Mouse (Mus musculus): Measurements from ENCODE around the gene Dcun1d3. TPM values are rescaled to one million over a fixed set of nuclear protein-coding genes. Genes with fewer than 3 reads are reported as not detected.

Dcun1d3 gene
- polyA plus RNA-seq, 1 experiment from 2014 or later = 11.3 TPM

DNA sequence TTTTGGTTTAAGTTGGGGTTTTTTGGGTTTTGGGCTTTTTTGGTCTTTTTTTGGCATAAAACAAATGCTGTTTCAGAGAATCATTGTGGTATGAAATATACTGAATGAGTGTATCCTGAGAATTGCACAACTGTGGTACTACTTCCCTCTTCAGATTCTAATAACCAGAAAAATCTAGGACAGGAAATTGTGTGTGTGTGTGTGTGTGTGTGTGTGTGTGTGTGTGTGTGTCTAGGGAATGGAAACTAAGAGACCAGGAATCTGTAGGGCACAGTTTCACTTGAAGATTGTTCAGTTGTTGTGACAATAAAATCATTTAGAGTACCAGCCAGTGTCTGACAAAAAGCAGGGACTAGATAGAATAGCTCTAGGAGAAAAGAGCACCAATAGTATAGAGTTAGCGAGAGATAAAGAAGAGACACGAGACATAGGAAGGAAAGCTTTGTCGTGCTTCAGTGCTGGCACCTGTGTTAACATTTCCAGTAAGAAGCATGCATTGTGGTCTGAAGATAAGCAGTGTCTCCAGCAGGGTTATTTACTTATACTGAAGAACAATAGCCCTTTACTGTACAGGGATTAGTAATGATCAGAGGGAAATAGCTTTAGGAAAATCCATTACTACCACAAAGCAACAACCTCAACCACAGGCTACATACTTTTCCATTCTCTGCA, 3.4 kb upstream of the Dcun1d3 start:
- Histone ChIP-seq H3K27ac (no peak overlapping the region), H3K27me3 (ENCODE audit: control insufficient read depth, insufficient read depth, low read length) (no peaks in the 10 kb centered on the region), H3K4me3 (replicated peaks; ENCODE audit: low read length) (no peak overlapping the region), H3K36me3 (replicated peaks; ENCODE audit: control insufficient read depth, insufficient read depth) (no peaks in the 10 kb centered on the region), H3K9ac (no peak overlapping the region), H3K4me1 (replicated peaks; ENCODE audit: control insufficient read depth, insufficient read depth, low read length) (peaks cover 13% of the 10 kb centered on the region), H3K4me2 (replicated peaks) (no peak overlapping the region), H3K9me3 (ENCODE audit: control insufficient read depth, low read length) (no peaks in the 10 kb centered on the region)
- DNase-seq (ENCODE audit: low spot score) (no peak), ATAC-seq (ENCODE audit: low FRiP score) (no peak)
- WGBS = 82% methylated on average over 3 of the region's 3 CpGs

DNA sequence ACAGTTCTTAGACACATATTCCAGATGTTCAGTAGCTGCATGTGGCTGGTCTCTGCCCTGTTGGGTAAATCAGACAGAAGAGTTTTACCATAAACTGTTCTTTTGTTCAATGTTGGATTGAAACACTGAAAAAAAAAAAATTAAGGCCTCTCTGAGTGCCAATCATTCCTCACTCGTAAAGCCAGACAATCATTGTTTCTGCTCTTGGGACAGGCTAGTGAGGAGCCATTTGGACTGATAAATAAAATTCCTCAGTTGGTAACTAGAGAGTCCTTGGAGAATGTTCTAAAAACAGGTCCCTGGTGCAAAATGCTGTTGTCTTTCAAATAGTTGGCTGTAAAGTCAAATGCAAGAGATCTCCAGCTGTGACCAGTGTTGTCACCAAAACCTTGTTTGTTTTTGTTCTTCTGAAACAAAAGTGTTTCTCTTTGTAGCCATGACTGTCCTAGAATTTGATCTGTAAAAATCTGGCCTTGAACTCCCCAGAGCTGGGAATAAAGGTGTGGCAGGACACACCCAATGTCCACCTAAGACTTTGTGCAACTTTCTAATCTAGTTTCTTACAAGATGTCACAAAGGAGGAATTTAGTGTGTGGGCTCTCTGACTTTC, 2.3 kb upstream of the Dcun1d3 start:
- no peak for DNase-seq (ENCODE audit: low spot score)

DNA sequence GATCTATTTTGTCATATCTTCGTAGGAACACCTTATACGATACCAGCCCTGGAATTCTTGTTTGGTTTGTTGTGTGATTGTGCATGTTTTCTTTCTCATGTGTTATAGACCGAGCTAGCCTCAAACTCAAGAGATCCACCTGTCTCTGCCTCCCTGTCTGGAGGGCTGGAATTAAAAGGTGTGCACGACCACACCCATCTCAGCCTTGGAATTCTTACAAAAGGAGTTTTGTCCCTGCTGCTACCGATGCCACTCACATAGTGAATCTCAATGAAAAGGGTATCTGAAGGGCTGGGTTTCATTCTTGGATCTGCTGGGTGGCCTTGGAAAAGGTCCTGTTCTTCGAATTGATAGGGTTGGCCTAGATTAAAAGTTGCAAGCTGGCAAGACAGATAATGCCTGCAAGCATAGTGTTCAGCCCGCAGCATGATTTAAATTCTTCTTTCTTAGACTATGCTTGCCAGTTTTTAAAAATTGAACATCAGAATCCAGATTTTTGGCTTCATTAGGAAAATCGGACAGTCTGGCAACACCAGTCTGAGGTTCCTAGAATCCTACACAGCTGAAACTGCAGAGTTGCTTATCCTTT, 1.5 kb upstream of the Dcun1d3 start:
- H3K9ac ChIP-seq = no peak overlapping the region
- H3K4me2 ChIP-seq (replicated peaks) = no peak overlapping the region
- no peaks in the 10 kb centered on the region for H3K36me3 ChIP-seq (replicated peaks; ENCODE audit: control insufficient read depth, insufficient read depth)
- no peak overlapping the region for H3K4me3 ChIP-seq (replicated peaks; ENCODE audit: low read length)
- H3K27ac ChIP-seq = no peak overlapping the region
- WGBS = 93% methylated on average over 8 of the region's 8 CpGs
- DNase-seq (ENCODE audit: low spot score) (no peak), ATAC-seq (ENCODE audit: low FRiP score) (no peak)
- peaks cover 29% of the 10 kb centered on the region for H3K4me1 ChIP-seq (replicated peaks; ENCODE audit: control insufficient read depth, insufficient read depth, low read length)
- H3K9me3 ChIP-seq (ENCODE audit: control insufficient read depth, low read length) = no peaks in the 10 kb centered on the region
- no peaks in the 10 kb centered on the region for H3K27me3 ChIP-seq (ENCODE audit: control insufficient read depth, insufficient read depth, low read length)

More for the DNA sequence above, 2.3 kb upstream of the Dcun1d3 start:
- no peak for ATAC-seq (ENCODE audit: low FRiP score)
- Histone ChIP-seq H3K9me3 (ENCODE audit: control insufficient read depth, low read length) (no peaks in the 10 kb centered on the region), H3K4me2 (replicated peaks) (no peak overlapping the region), H3K27me3 (ENCODE audit: control insufficient read depth, insufficient read depth, low read length) (no peaks in the 10 kb centered on the region), H3K27ac (no peak overlapping the region), H3K36me3 (replicated peaks; ENCODE audit: control insufficient read depth, insufficient read depth) (no peaks in the 10 kb centered on the region), H3K9ac (no peak overlapping the region), H3K4me3 (replicated peaks; ENCODE audit: low read length) (no peak overlapping the region), H3K4me1 (replicated peaks; ENCODE audit: control insufficient read depth, insufficient read depth, low read length) (peaks cover 25% of the 10 kb centered on the region)
- WGBS = 56% methylated on average over 1 of the region's 1 CpGs

DNA sequence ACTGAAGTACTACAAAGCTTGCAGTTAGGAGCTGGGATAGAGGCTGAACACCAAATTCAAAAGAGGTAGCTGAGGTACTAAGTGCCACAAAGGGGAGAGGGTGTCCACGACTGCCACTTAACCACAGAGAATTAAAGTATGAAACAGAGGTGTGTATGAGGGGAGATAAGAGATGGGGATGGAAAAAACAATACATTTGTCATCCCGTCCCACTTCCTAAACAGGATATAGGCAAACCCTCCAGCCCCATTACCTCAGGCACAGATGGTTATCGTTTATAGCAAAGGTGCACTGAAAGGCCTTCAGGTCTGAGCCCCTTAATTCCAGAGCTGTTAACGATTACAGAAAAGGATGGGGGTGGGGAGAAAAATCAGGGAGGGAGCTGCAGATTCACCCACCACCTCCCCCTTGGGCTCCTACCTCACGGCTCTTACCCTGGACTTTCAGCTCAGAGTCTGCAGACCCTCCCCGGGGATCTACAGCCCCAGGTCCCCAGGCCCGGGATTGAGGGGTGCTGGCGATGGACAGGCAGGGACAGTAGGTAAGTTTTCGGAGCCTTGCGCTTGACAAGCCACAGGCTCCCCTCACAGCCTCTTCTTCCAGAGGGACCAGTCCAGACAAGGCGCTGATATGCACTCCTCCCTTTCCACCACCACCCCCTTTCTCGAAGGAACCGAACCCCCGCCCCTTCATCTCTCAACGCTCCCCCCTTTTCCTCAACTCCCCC, 1.1 kb downstream of the Dcun1d3 start:
- Histone ChIP-seq H3K27me3 (ENCODE audit: control insufficient read depth, insufficient read depth, low read length) (no peaks in the 10 kb centered on the region), H3K9ac (peak overlapping the region; percentile 87), H3K4me2 (replicated peaks) (peak overlapping the region; percentile 59), H3K4me3 (replicated peaks; ENCODE audit: low read length) (peak overlapping the region; percentile 72), H3K36me3 (replicated peaks; ENCODE audit: control insufficient read depth, insufficient read depth) (no peaks in the 10 kb centered on the region), H3K27ac (peak overlapping the region; percentile 98), H3K9me3 (ENCODE audit: control insufficient read depth, low read length) (no peaks in the 10 kb centered on the region), H3K4me1 (replicated peaks; ENCODE audit: control insufficient read depth, insufficient read depth, low read length) (peaks cover 29% of the 10 kb centered on the region)
- 2% methylated on average over 15 of the region's 15 CpGs for WGBS
- ATAC-seq (ENCODE audit: low FRiP score) = no peak; the same call in 1 of the 2 replicates
- DNase-seq (ENCODE audit: low spot score) = no peak

DNA sequence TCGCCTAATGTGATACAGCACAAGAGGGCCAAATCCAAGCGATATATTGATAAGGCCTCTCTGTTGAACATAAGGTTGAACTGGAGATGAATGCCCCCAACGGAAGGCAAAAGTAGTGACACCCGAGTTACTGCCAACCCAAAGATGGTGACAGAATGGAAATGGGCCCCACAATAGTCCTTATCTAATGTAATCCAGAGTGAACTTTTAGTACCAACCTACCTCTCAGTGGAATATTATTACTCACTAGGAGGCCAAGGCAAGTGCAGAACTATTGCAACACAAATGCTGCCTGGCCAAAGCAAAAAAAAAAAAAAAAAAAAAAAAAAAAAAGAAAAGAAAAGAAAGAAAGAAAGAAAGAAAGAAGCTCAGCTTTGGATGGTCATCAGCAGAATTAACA, 3.4 kb downstream of the Dcun1d3 start:
- Histone ChIP-seq H3K9ac (no peak overlapping the region), H3K9me3 (ENCODE audit: control insufficient read depth, low read length) (no peaks in the 10 kb centered on the region), H3K27ac (no peak overlapping the region), H3K4me1 (replicated peaks; ENCODE audit: control insufficient read depth, insufficient read depth, low read length) (peaks cover 29% of the 10 kb centered on the region), H3K4me3 (replicated peaks; ENCODE audit: low read length) (no peak overlapping the region), H3K4me2 (replicated peaks) (0 out of 2 replicates have a peak overlapping the region, but pooled peaks have one; percentile 59), H3K36me3 (replicated peaks; ENCODE audit: control insufficient read depth, insufficient read depth) (no peaks in the 10 kb centered on the region), H3K27me3 (ENCODE audit: control insufficient read depth, insufficient read depth, low read length) (no peaks in the 10 kb centered on the region)
- no peak for DNase-seq (ENCODE audit: low spot score)
- no peak for ATAC-seq (ENCODE audit: low FRiP score)
- WGBS = 93% methylated on average over 4 of the region's 4 CpGs

DNA sequence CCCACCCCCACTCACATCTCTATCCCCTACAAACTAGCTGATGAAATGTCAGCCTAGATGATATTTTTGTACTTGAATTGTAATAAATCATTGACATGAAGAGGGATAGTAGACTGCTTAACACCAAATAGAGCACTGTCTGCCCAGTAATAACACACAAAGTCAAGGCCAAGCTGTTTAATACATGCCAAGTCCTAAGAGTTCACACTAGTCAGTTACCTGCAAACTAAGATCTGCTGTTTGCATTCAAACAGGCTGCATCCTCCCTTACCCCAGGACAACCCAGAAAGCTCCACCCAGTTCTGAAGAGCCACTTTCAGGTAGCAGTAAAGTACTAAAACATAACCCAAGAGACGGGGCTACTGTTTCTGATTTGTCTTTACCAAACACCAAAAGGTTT, 3.9 kb downstream of the Dcun1d3 start:
- H3K36me3 ChIP-seq (replicated peaks; ENCODE audit: control insufficient read depth, insufficient read depth) = no peaks in the 10 kb centered on the region
- WGBS = 95% methylated on average over 1 of the region's 1 CpGs

DNA sequence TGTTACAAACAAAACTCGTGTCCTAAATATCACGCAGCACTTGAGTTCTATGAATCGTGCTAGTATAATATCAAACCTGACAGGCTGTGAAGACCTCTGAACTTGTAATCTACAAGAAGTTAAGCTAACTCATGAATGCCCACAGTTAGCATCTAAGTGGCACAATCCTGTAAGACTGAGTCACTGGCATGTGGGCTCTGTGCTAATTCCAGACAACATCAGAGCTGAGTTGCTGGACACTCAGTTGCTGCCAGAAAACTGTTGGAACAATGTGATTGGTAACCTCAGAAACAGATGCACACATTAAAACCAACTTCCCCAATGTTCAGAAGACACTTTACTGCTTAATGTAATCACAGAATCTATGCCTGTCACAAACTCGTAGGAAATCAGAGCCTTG, 8.2 kb downstream of the Dcun1d3 start:
- Histone ChIP-seq H3K4me2 (replicated peaks) (no peak overlapping the region), H3K4me1 (replicated peaks; ENCODE audit: control insufficient read depth, insufficient read depth, low read length) (no peaks in the 10 kb centered on the region), H3K27ac (no peak overlapping the region), H3K9ac (no peak overlapping the region), H3K4me3 (replicated peaks; ENCODE audit: low read length) (no peak overlapping the region), H3K27me3 (ENCODE audit: control insufficient read depth, insufficient read depth, low read length) (no peaks in the 10 kb centered on the region), H3K36me3 (replicated peaks; ENCODE audit: control insufficient read depth, insufficient read depth) (no peaks in the 10 kb centered on the region), H3K9me3 (ENCODE audit: control insufficient read depth, low read length) (no peaks in the 10 kb centered on the region)
- WGBS = 96% methylated on average over 4 of the region's 4 CpGs
- no peak for ATAC-seq (ENCODE audit: low FRiP score)
- DNase-seq (ENCODE audit: low spot score) = no peak

More for the DNA sequence above, 3.9 kb downstream of the Dcun1d3 start:
- H3K4me2 ChIP-seq (replicated peaks) = no peak overlapping the region
- no peaks in the 10 kb centered on the region for H3K27me3 ChIP-seq (ENCODE audit: control insufficient read depth, insufficient read depth, low read length)
- no peaks in the 10 kb centered on the region for H3K9me3 ChIP-seq (ENCODE audit: control insufficient read depth, low read length)
- H3K4me3 ChIP-seq (replicated peaks; ENCODE audit: low read length) = no peak overlapping the region
- H3K27ac ChIP-seq = no peak overlapping the region
- DNase-seq (ENCODE audit: low spot score) = no peak
- ATAC-seq (ENCODE audit: low FRiP score) = no peak
- H3K4me1 ChIP-seq (replicated peaks; ENCODE audit: control insufficient read depth, insufficient read depth, low read length) = peaks cover 25% of the 10 kb centered on the region
- H3K9ac ChIP-seq = no peak overlapping the region

DNA sequence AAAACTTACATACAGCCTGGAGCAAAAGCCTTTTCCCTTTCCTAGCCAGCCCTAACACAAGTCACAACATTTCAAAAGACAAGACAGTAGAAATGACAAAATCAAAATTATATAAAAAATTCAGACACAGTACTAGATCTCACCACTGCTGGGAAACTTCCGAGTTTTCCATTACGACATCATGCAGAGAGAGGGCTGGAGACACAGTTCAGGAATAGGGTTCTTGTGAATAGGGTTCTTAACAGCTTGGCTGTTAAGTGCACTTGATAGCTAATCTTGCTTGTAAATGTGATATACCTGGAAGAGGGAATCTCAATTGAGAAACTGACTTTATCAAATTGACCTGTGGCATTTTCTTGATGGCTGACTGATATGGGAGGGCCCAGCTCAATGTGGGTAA, 14.9 kb downstream of the Dcun1d3 start:
- Histone ChIP-seq H3K9ac (no peak overlapping the region), H3K27me3 (ENCODE audit: control insufficient read depth, insufficient read depth, low read length) (no peaks in the 10 kb centered on the region), H3K4me3 (replicated peaks; ENCODE audit: low read length) (no peak overlapping the region), H3K9me3 (ENCODE audit: control insufficient read depth, low read length) (no peaks in the 10 kb centered on the region), H3K4me2 (replicated peaks) (no peak overlapping the region), H3K36me3 (replicated peaks; ENCODE audit: control insufficient read depth, insufficient read depth) (peaks cover 12% of the 10 kb centered on the region; the same call in 1 of the 2 replicates), H3K4me1 (replicated peaks; ENCODE audit: control insufficient read depth, insufficient read depth, low read length) (no peaks in the 10 kb centered on the region), H3K27ac (no peak overlapping the region)
- 97% methylated on average over 2 of the region's 2 CpGs for WGBS
- ATAC-seq (ENCODE audit: low FRiP score) = no peak
- no peak for DNase-seq (ENCODE audit: low spot score)

DNA sequence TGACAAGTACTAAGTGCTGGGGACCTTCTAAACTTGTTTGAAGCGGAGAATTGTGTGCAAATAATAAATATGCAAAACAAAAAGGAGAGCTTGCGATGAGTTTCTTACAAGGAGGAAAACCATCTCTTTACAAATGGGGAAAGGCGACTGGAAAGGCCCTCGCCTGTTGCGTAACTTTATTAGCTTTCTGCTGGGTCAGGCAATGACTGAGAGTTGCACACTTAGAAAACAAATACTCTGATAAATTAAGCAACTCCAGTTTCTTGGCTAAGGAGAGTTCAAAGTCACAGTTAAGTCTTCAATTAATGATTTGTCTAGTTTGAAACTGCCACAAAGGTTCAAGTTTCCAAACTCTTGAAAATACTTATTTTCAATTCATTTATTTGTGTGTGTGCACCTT, 15.8 kb downstream of the Dcun1d3 start:
- Histone ChIP-seq H3K9me3 (ENCODE audit: control insufficient read depth, low read length) (no peaks in the 10 kb centered on the region), H3K27me3 (ENCODE audit: control insufficient read depth, insufficient read depth, low read length) (no peaks in the 10 kb centered on the region), H3K27ac (no peak overlapping the region), H3K4me1 (replicated peaks; ENCODE audit: control insufficient read depth, insufficient read depth, low read length) (no peaks in the 10 kb centered on the region), H3K4me2 (replicated peaks) (no peak overlapping the region), H3K36me3 (replicated peaks; ENCODE audit: control insufficient read depth, insufficient read depth) (peaks cover 12% of the 10 kb centered on the region; the same call in 1 of the 2 replicates), H3K4me3 (replicated peaks; ENCODE audit: low read length) (no peak overlapping the region), H3K9ac (no peak overlapping the region)
- no peak for DNase-seq (ENCODE audit: low spot score)
- 88% methylated on average over 5 of the region's 5 CpGs for WGBS
- ATAC-seq (ENCODE audit: low FRiP score) = no peak
